Mouse (Mus musculus) forebrain, embryonic 11.5 days (tissue): ENCODE data around the gene Gm21964. TPM values are rescaled to one million over a fixed set of nuclear protein-coding genes. Genes with fewer than 3 reads are reported as not detected.
A peak's percentile ranks its signal among the peaks of the same experiment; 100 is the strongest.

Experiments
- ATAC-seq: fragments of 200-750 bp; cut with Nextera tagmentation; replicated peaks from 2 replicates; pipeline ENCODE4 v1.8.0; 2017; ENCODE audit warnings: moderate TSS enrichment; ENCODE audit not compliant: low FRiP score
- DNase-seq: peaks from one replicate; pipeline ENCODE4 v3.0.0-alpha.2; 2017; ENCODE audit warnings: low spot score
- H3K27ac ChIP-seq: fragments of 300-500 bp; sonication (generic); 2 replicates; pipeline ENCODE4 v1.5.1; 2014; ENCODE audit warnings: low read depth, low read length
- H3K27me3 ChIP-seq: fragments of 300-500 bp; sonication (generic); 2 replicates; pipeline ENCODE4 v1.6.1; 2014; ENCODE audit warnings: mild to moderate bottlenecking, low read length, mixed read lengths; ENCODE audit not compliant: control insufficient read depth, insufficient read depth
- H3K36me3 ChIP-seq: fragments of 300-500 bp; sonication (generic); 2 replicates; pipeline ENCODE4 v1.6.1; 2014; ENCODE audit warnings: mild to moderate bottlenecking, low read length, moderate library complexity, mixed read lengths; ENCODE audit not compliant: control insufficient read depth, insufficient read depth
- H3K4me1 ChIP-seq: fragments of 300-500 bp; sonication (generic); replicated peaks from 2 replicates; pipeline ENCODE4 v1.6.1; 2014; ENCODE audit warnings: low read length, mixed read lengths; ENCODE audit not compliant: control insufficient read depth, insufficient read depth
- H3K4me2 ChIP-seq: fragments of 300-500 bp; sonication (generic); 2 replicates; pipeline ENCODE4 v1.6.1; 2014; ENCODE audit warnings: low read depth, mild to moderate bottlenecking, low read length, moderate library complexity, mixed read lengths; ENCODE audit not compliant: severe bottlenecking
- H3K4me3 ChIP-seq: fragments of 300-500 bp; sonication (generic); 2 replicates; pipeline ENCODE4 v1.5.1; 2014; ENCODE audit warnings: low read depth, low read length
- H3K9ac ChIP-seq: fragments of 300-500 bp; sonication (generic); 2 replicates; pipeline ENCODE4 v1.6.1; 2014; ENCODE audit warnings: low read length
- H3K9me3 ChIP-seq: fragments of 300-500 bp; sonication (generic); 2 replicates; pipeline ENCODE4 v1.6.1; 2016; ENCODE audit warnings: low read length, mixed read lengths; ENCODE audit not compliant: control insufficient read depth
- WGBS: fragments of 180-500 bp; shearing (Covaris S2); extraction: QIAGEN DNeasy Blood & Tissue Kit; methylation state at CpG from one replicate; pipeline ENCODE4 v1.1.7; 2014; 5-methylcytosine and 5-hydroxymethylcytosine counted together
- polyA plus RNA-seq: library from polyadenylated mRNA; unstranded; fragments of >200 nt; fragmentation: Nextera tagmentation; extraction: Ambion mirVana; gene quantifications from 2 replicates; pipeline ENCODE4 v1.2.1, GENCODE M21; 2014

Gene Gm21964
- polyA plus RNA-seq, 1 experiment from 2014 or later = not detected

- Histone ChIP-seq H3K36me3 (no peaks in the 10 kb centered on the region), H3K4me3 (no peak overlapping the region), H3K9me3 (no peaks in the 10 kb centered on the region), H3K27me3 (no peaks in the 10 kb centered on the region), H3K9ac (no peak overlapping the region), H3K4me1 (no peaks in the 10 kb centered on the region), H3K4me2 (no peak overlapping the region), H3K27ac (no peak overlapping the region)
- ATAC-seq = no peak
- WGBS = 79% methylated on average over 7 of the region's 7 CpGs
- DNase-seq = no peak
Measured at GRCm38 (mm10) chr8:110135515-110135914, 34.5 kb downstream of the Gm21964 start.

- DNase-seq = no peak
Measured at GRCm38 (mm10) chr8:110140156-110140555, 39.1 kb downstream of the Gm21964 start.

DNA sequence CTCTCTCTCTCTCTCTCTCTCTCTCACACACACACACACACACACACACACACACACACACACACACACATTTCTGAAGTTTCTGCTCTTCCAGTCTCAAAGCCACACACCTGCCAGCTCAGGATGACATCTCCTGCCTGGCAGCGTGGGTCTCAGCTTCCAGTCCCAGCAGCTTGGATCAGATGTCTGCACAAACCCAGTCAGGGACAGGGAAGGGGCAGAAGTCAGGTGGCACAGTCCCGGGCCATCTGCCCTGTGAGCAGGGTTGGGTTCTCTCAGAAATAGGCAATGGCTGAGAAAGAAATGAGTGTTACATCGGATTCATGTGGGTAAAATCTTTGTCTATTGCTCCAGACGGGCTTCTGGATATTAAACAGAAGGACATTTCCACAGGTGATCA lies 39.8 kb downstream of the Gm21964 start:
- H3K27ac ChIP-seq = no peak overlapping the region
- no peaks in the 10 kb centered on the region for H3K36me3 ChIP-seq
- H3K9me3 ChIP-seq = no peaks in the 10 kb centered on the region
- no peak for ATAC-seq
- H3K27me3 ChIP-seq = no peaks in the 10 kb centered on the region
- no peak overlapping the region for H3K4me2 ChIP-seq
- no peak overlapping the region for H3K9ac ChIP-seq
- no peaks in the 10 kb centered on the region for H3K4me1 ChIP-seq
- H3K4me3 ChIP-seq = no peak overlapping the region
- 80% methylated on average over 4 of the region's 4 CpGs for WGBS
- no peak for DNase-seq

More at GRCm38 (mm10) chr8:110140156-110140555, 39.1 kb downstream of the Gm21964 start:
- no peaks in the 10 kb centered on the region for H3K9me3 ChIP-seq
- H3K27ac ChIP-seq = no peak overlapping the region
- H3K9ac ChIP-seq = no peak overlapping the region
- H3K4me1 ChIP-seq = no peaks in the 10 kb centered on the region
- no peak overlapping the region for H3K4me3 ChIP-seq
- no peak overlapping the region for H3K4me2 ChIP-seq
- WGBS = 83% methylated on average over 3 of the region's 3 CpGs
- H3K27me3 ChIP-seq = no peaks in the 10 kb centered on the region
- ATAC-seq = no peak
- H3K36me3 ChIP-seq = no peaks in the 10 kb centered on the region

DNA sequence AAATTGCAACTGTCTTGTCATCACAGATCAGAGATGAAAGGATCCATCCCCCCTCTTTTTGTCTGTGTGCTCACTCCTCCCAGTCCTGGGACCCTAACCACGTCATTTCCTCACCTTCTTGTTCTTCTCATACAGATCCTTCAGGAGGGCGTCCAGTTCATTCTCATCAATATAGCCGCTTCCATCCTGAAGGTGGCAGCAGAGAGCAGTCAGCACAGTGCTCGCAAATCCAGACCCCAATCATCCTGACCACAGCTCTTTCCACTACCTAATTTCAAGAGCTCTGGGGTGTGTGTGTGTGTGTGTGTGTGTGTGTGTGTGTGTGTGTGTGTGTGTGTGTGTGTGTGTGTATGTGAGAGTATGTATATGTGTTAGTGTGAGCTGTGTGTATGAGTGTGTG lies 44.5 kb downstream of the Gm21964 start:
- 1% methylated on average over 4 of the region's 4 CpGs for WGBS
- Histone ChIP-seq H3K36me3 (no peaks in the 10 kb centered on the region), H3K4me2 (no peak overlapping the region), H3K9me3 (no peaks in the 10 kb centered on the region), H3K27ac (no peak overlapping the region), H3K27me3 (no peaks in the 10 kb centered on the region), H3K4me1 (no peaks in the 10 kb centered on the region), H3K4me3 (no peak overlapping the region), H3K9ac (no peak overlapping the region)
- DNase-seq (peak; percentile 75), ATAC-seq (no peak)

- ATAC-seq (no peak), DNase-seq (no peak)
- H3K36me3 ChIP-seq = no peaks in the 10 kb centered on the region
- no peak overlapping the region for H3K9ac ChIP-seq
- H3K27ac ChIP-seq = no peak overlapping the region
- H3K27me3 ChIP-seq = no peaks in the 10 kb centered on the region
- no peak overlapping the region for H3K4me2 ChIP-seq
- 73% methylated on average over 6 of the region's 6 CpGs for WGBS
- H3K4me1 ChIP-seq = no peaks in the 10 kb centered on the region
- no peak overlapping the region for H3K4me3 ChIP-seq
- H3K9me3 ChIP-seq = no peaks in the 10 kb centered on the region
Measured at GRCm38 (mm10) chr8:110152951-110153350, 51.9 kb downstream of the Gm21964 start.

Other genes starting within 250 kb of the Gm21964 start
- gene Phlpp2, start 232.7 kb upstream of the Gm21964 start, polyA plus RNA-seq = 4.3 and 4.4 TPM in 2 replicates
- 0.65 and 1.1 TPM in 2 replicates for gene Marveld3, start 139.0 kb upstream of the Gm21964 start, polyA plus RNA-seq
- not detected in 2 replicates for gene Tat, start 110.8 kb upstream of the Gm21964 start, polyA plus RNA-seq
- gene Chst4, start 61.5 kb upstream of the Gm21964 start, polyA plus RNA-seq = not detected in 2 replicates
- gene Zfp612, start 21.5 kb upstream of the Gm21964 start, polyA plus RNA-seq = 11.0 and 11.8 TPM in 2 replicates
- gene Gm17720, start 1.5 kb downstream of the Gm21964 start, polyA plus RNA-seq = not detected in 2 replicates
- gene Calb2, start 67.0 kb downstream of the Gm21964 start, polyA plus RNA-seq = 29.0 and 29.4 TPM in 2 replicates
- 10.4 and 12.1 TPM in 2 replicates for gene Cmtr2, start 114.5 kb downstream of the Gm21964 start, polyA plus RNA-seq
- gene Hydin, start 165.8 kb downstream of the Gm21964 start, polyA plus RNA-seq = 0.05 and 0.15 TPM in 2 replicates